Mouse (Mus musculus) left cerebral cortex, adult 18-20 months (tissue): ENCODE measurements around the gene Ifi47. TPM values are rescaled to one million over a fixed set of nuclear protein-coding genes. Genes with fewer than 3 reads are reported as not detected.

Experiments used
- DNase-seq, 2 experiments: peaks; one replicate each; pipeline ENCODE4 v3.0.0; 2021 to 2022; ENCODE audit warnings: low spot score in 2 of 2, mixed read lengths in 1 of 2
- total RNA-seq, 2 experiments: library from RNA; stranded (reverse); gene quantifications; 2 replicates each; pipeline ENCODE4 v1.2.3; 2021

Ifi47 gene
- total RNA-seq, 2 experiments from 2014 or later = 1.0 to 1.4 TPM

GRCm38 (mm10) chr11:49141974-49142373, 65.6 kb downstream of the Ifi47 start, which contains the start of gene Olfr1395:
TSS of gene Olfr1395 (plus strand) at chr11:49142274.
- DNase-seq = no peak

Other genes with a start within 250 kb of the Ifi47 start
- 1 to 10 TPM; 1.7 to 3.0 TPM for gene Gm12184, start 249.9 kb upstream of the Ifi47 start, total RNA-seq
- 1 to 10 TPM; 7.0 to 7.7 TPM for gene Irgm1, start 204.9 kb upstream of the Ifi47 start, total RNA-seq
- gene Gm5431, start 174.4 kb upstream of the Ifi47 start, total RNA-seq = under 1 TPM in 1 of 2 experiments, not detected in 1; 0.49 TPM
- gene Psme2b, start 130.4 kb upstream of the Ifi47 start, total RNA-seq = 1 to 10 TPM; 1.9 to 2.8 TPM
- gene Olfr56, start 97.7 kb upstream of the Ifi47 start, total RNA-seq = not detected
- 1 to 10 TPM in 1 of 2 experiments, under 1 TPM in 1; 0.91 to 1.5 TPM for gene 9930111J21Rik1, start 97.2 kb upstream of the Ifi47 start, total RNA-seq
- gene Gm12185, start 84.4 kb upstream of the Ifi47 start, total RNA-seq = under 1 TPM; 0.16 to 0.37 TPM
- gene Tgtp1, start 82.4 kb upstream of the Ifi47 start, total RNA-seq = under 1 TPM in 1 of 2 experiments, not detected in 1; 0.81 TPM
- gene 9930111J21Rik2, start 25.3 kb upstream of the Ifi47 start, total RNA-seq = 1 to 10 TPM in 1 of 2 experiments, under 1 TPM in 1; 0.94 to 1.6 TPM
- gene Tgtp2, start 12.4 kb upstream of the Ifi47 start, total RNA-seq = under 1 TPM; 0.47 to 0.65 TPM
- gene Olfr1396, start 38.3 kb downstream of the Ifi47 start, total RNA-seq = not detected
- gene Olfr1395, start 65.7 kb downstream of the Ifi47 start, total RNA-seq = not detected
- not detected for gene Olfr1394, start 77.8 kb downstream of the Ifi47 start, total RNA-seq
- not detected for gene Btnl9, start 110.6 kb downstream of the Ifi47 start, total RNA-seq
- gene Zfp62, start 126.7 kb downstream of the Ifi47 start, total RNA-seq = 10 to 100 TPM; 68.9 to 78.9 TPM
- gene Mgat1, start 167.6 kb downstream of the Ifi47 start, total RNA-seq = 10 to 100 TPM; 67.9 to 77.0 TPM
- under 1 TPM; 0.23 to 0.37 TPM for gene Olfr1393, start 201.7 kb downstream of the Ifi47 start, total RNA-seq
- not detected for gene Olfr1392, start 208.7 kb downstream of the Ifi47 start, total RNA-seq
- gene Olfr10, start 228.2 kb downstream of the Ifi47 start, total RNA-seq = not detected
- not detected for gene Olfr1391, start 246.2 kb downstream of the Ifi47 start, total RNA-seq